Mouse (Mus musculus): ENCODE measurements around the gene Gramd1b. TPM values are rescaled to one million over a fixed set of nuclear protein-coding genes. Genes with fewer than 3 reads are reported as not detected.

Gene Gramd1b
- total RNA-seq, 2 experiments from 2014 or later = 1.1 to 5.4 TPM

- ATAC-seq (replicated peaks; ENCODE audit: low FRiP score, poor library complexity, severe bottlenecking) = no peak
Measured at GRCm38 (mm10) chr9:40299323-40299722, 231.9 kb downstream of the Gramd1b start.

DNA sequence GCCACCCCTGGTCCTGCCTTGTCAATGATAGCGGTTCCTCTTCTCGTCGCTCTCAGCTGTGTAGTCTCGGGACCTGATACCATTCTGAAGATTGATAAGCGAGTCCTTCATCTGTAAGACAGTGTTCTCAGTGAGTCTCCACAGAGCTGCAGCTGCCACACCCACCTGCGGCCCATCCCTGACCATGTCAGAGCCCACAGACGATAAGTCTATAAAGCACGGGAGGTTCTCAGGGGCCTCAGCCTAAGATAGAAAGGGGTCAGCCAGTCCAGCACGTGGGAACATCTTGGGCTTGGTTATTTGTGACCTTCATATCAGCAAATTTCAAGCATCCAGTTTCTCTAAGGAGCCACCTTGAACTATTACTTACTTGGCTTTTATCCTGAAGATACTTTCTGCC lies 233.2 kb downstream of the Gramd1b start:
- ATAC-seq (replicated peaks; ENCODE audit: low FRiP score, poor library complexity, severe bottlenecking) = no peak

GRCm38 (mm10) chr9:40296251-40296650 lies 234.9 kb downstream of the Gramd1b start:
- no peak for ATAC-seq (replicated peaks; ENCODE audit: low FRiP score, poor library complexity, severe bottlenecking)

GRCm38 (mm10) chr9:40294866-40295265 lies 236.3 kb downstream of the Gramd1b start:
- no peak for ATAC-seq (replicated peaks; ENCODE audit: low FRiP score, poor library complexity, severe bottlenecking)

- no peak for ATAC-seq (replicated peaks; ENCODE audit: low FRiP score, poor library complexity, severe bottlenecking)
Measured at GRCm38 (mm10) chr9:40294210-40294609, 237.0 kb downstream of the Gramd1b start.

DNA sequence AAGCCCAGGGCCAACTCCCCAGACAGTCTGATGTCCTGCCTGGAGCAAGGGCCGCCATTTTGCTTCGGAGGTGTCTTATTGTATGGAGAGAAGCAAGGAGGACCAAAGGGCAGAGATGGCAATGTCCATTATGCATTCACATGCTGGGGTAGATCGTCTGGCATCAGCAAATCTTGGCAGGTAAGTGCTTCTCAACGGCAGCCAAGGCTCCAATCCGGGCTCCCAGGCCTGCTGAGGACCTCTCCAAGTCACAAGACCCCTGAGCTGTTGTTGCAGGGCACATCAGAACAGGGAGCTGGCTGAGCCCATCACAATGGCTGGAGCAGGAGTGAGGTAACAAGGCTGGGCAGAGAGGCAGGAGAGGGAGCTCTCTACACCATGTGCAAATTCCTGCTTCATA lies 237.4 kb downstream of the Gramd1b start:
- no peak for ATAC-seq (replicated peaks; ENCODE audit: low FRiP score, poor library complexity, severe bottlenecking)

DNA sequence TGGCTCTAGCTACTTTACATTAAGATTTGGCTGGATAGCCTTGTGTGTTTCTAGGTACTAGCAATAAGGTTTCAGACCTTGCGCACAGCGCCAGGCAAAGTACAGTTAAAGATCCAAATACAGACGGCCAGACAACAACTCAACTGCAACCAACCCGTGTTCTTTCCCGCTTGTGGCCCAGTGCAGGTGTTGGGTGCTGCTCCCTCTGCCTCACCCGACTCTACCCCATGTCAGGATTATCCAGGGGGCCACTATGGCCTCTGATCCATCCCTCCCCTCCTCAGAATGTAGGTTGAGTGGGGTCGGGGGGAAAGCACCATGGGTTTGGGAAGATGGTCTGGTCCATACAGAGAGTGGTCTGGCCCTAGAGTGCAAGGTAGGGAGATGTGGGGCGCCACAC lies 237.9 kb downstream of the Gramd1b start:
- no peak for ATAC-seq (replicated peaks; ENCODE audit: low FRiP score, poor library complexity, severe bottlenecking)

- no peak for ATAC-seq (replicated peaks; ENCODE audit: low FRiP score, poor library complexity, severe bottlenecking)
Measured at GRCm38 (mm10) chr9:40292475-40292874, 238.7 kb downstream of the Gramd1b start.

GRCm38 (mm10) chr9:40282968-40283367 lies 248.2 kb downstream of the Gramd1b start:
- no peak for ATAC-seq (replicated peaks; ENCODE audit: low FRiP score, poor library complexity, severe bottlenecking)

GRCm38 (mm10) chr9:40279438-40279837 lies 251.7 kb downstream of the Gramd1b start:
- no peak for ATAC-seq (replicated peaks; ENCODE audit: low FRiP score, poor library complexity, severe bottlenecking)

DNA sequence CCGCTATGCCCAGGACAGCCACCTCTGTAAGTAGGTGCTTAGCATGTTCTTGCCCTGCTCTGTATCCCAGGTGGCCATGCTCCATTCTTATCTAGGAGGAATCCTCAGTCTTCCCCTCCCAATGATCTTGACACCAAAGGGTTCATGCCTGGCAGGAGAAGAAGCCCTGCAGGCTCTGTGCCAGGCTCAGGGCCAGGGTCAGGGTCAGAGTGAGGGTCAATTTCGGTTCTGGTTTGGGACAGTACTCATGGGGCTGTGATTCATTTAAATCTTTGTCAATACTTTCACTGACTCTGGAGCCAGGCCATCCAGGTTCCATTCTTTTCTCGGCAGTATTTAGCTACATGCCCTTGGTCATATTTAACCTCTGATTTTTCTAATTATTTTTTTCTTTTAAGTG lies 253.5 kb downstream of the Gramd1b start:
- ATAC-seq (replicated peaks; ENCODE audit: low FRiP score, poor library complexity, severe bottlenecking) = no peak

- no peak for ATAC-seq (replicated peaks; ENCODE audit: low FRiP score, poor library complexity, severe bottlenecking)
Measured at GRCm38 (mm10) chr9:40275904-40276303, 255.3 kb downstream of the Gramd1b start.

DNA sequence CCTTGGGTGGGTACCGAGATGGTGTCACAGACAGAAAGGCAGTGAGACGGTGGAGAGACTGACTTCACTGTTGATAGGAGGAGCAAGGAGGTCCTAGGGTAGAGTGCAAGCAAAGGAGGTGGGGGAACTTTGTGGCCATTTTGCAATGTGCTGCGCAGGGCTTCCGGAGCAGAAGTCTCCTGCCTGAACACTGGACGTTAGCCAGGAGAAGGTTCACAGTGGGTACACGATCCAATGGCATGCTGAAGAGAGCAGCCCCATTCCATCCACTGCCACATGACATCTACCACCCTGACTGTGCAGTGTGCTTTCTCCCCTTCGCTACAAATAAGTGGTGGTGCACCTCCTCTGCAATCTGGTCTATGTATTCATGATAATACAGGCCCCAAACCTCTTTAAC lies 258.4 kb downstream of the Gramd1b start:
- no peak for ATAC-seq (replicated peaks; ENCODE audit: low FRiP score, poor library complexity, severe bottlenecking)

GRCm38 (mm10) chr9:40271075-40271474 lies 260.1 kb downstream of the Gramd1b start:
- no peak for ATAC-seq (replicated peaks; ENCODE audit: low FRiP score, poor library complexity, severe bottlenecking)

GRCm38 (mm10) chr9:40269880-40270279 lies 261.3 kb downstream of the Gramd1b start:
- no peak for ATAC-seq (replicated peaks; ENCODE audit: low FRiP score, poor library complexity, severe bottlenecking)

DNA sequence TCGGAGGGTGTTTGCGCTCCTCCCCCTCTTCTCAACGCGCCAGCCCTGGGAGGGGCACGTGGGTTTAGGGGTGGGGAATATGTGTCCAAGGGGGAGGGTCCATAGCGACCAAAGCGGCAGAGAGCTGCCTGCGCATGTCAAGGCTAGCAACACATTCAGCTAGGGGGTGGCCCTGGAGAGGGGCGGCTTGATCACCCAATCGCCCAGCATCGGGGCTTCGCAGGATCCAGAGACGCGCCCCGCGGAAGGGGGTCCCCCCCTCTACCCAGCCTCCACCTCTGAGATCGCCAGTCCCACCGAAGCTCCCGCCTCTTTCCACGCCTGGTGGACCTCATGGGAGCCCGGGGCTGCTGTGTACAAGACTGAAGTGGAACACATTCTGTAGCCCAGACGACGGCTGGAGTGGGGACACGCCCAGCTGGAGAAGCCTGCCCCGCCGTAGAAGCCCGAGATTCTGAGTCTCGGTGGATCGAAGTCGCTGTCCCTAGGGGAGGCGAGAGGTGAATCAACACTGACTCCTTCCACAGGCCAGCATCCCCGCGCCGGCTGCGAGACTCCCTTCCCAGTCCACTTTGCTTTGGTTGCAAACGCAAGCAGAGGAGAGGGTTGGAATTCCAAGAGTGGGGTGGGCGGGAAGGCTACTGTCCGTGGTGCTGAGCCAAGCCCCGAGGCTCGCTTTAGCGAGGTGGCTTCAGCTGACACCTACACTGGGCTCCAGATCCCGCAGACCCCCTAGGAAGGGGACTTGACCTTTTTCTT lies 261.9 kb downstream of the Gramd1b start, which contains the start of gene Scn3b:
Gene Scn3b (plus strand): TSS at position 115 of the 759 bp plus-strand sequence.
- ATAC-seq (replicated peaks; ENCODE audit: low FRiP score, poor library complexity, severe bottlenecking) = no peak

GRCm38 (mm10) chr9:40268748-40269102 lies 262.5 kb downstream of the Gramd1b start:
- no peak for ATAC-seq (replicated peaks; ENCODE audit: low FRiP score, poor library complexity, severe bottlenecking)

GRCm38 (mm10) chr9:40268040-40268747 lies 263.0 kb downstream of the Gramd1b start:
- ATAC-seq (replicated peaks; ENCODE audit: low FRiP score, poor library complexity, severe bottlenecking) = no peak

- no peak for ATAC-seq (replicated peaks; ENCODE audit: low FRiP score, poor library complexity, severe bottlenecking)
Measured at GRCm38 (mm10) chr9:40263874-40264273, 267.3 kb downstream of the Gramd1b start.

GRCm38 (mm10) chr9:40252459-40252858 lies 278.7 kb downstream of the Gramd1b start:
- ATAC-seq (replicated peaks; ENCODE audit: low FRiP score, poor library complexity, severe bottlenecking) = no peak

GRCm38 (mm10) chr9:40249106-40249505 lies 282.1 kb downstream of the Gramd1b start:
- no peak for ATAC-seq (replicated peaks; ENCODE audit: low FRiP score, poor library complexity, severe bottlenecking)
